Mouse (Mus musculus) MEL (cell line): ENCODE measurements around the gene Fbxo48. TPM values are rescaled to one million over a fixed set of nuclear protein-coding genes. Genes with fewer than 3 reads are reported as not detected.

ENCODE experiments used
- DNase-seq: peaks from one replicate; pipeline ENCODE4 v3.0.0; 2011; ENCODE audit warnings: low read depth, low spot score
- H3K27ac ChIP-seq: 2 replicates; pipeline ENCODE4 v1.5.1; 2012; ENCODE audit warnings: low read depth, mild to moderate bottlenecking, control low read depth, low read length, moderate library complexity; ENCODE audit not compliant: control insufficient read depth
- H3K27me3 ChIP-seq, 2 experiments: fragments of 150-350 bp in 1 of 2; sonication (generic) in 1 of 2; 2 replicates each; pipeline ENCODE4 v1.6.1; 2012; ENCODE audit warnings: low read length in 2 of 2, mild to moderate bottlenecking in 2 of 2, improper control_type of control experiment in 1 of 2, moderate library complexity in 1 of 2; ENCODE audit not compliant: insufficient read depth in 2 of 2, control insufficient read depth in 1 of 2
- H3K36me3 ChIP-seq, 2 experiments: 2 replicates each; pipeline ENCODE4 v1.6.1; 2012 to 2014; ENCODE audit warnings: low read length in 2 of 2, improper control_type of control experiment in 1 of 2, inconsistent platforms in 1 of 2, mild to moderate bottlenecking in 1 of 2; ENCODE audit not compliant: insufficient read depth in 2 of 2, control insufficient read depth in 1 of 2
- H3K4me1 ChIP-seq, 2 experiments: fragments of 150-350 bp in 1 of 2; sonication (generic) in 1 of 2; 2 replicates each; pipeline ENCODE4 v1.6.1; 2012; ENCODE audit warnings: low read length in 2 of 2, improper control_type of control experiment in 1 of 2, mild to moderate bottlenecking in 1 of 2; ENCODE audit not compliant: insufficient read depth in 2 of 2, control insufficient read depth in 1 of 2
- H3K4me3 ChIP-seq, 2 experiments: fragments of 150-350 bp in 1 of 2; sonication (generic) in 1 of 2; 2 replicates each; pipeline ENCODE4 v1.5.1; 2012; ENCODE audit warnings: low read depth in 2 of 2, low read length in 2 of 2, mild to moderate bottlenecking in 2 of 2, moderate library complexity in 2 of 2, control low read depth in 1 of 2, improper control_type of control experiment in 1 of 2; ENCODE audit not compliant: control insufficient read depth in 1 of 2, insufficient read depth in 1 of 2
- H3K79me2 ChIP-seq: 2 replicates; pipeline ENCODE4 v1.6.1; 2012; ENCODE audit warnings: mild to moderate bottlenecking, low read length, moderate library complexity; ENCODE audit not compliant: control insufficient read depth, poor library complexity, insufficient read depth
- H3K9ac ChIP-seq: 2 replicates; pipeline ENCODE4 v1.6.1; 2012; ENCODE audit warnings: low read depth, mild to moderate bottlenecking, control low read depth, low read length, moderate library complexity; ENCODE audit not compliant: control insufficient read depth, poor library complexity, severe bottlenecking
- H3K9me3 ChIP-seq: fragments of 150-350 bp; sonication (generic); replicated peaks from 2 replicates; pipeline ENCODE4 v1.6.1; 2012; ENCODE audit warnings: mild to moderate bottlenecking, low read length, improper control_type of control experiment, moderate library complexity; ENCODE audit not compliant: insufficient read depth
- CHD2 ChIP-seq: IDR thresholded peaks from 2 replicates; pipeline ENCODE4 v1.6.1; 2011; ENCODE audit warnings: low read length, improper control_type of control experiment
- E2F4 ChIP-seq: IDR thresholded peaks from 2 replicates; pipeline ENCODE4 v1.6.1; 2011; ENCODE audit warnings: low read depth, low read length, improper control_type of control experiment, borderline replicate concordance
- ELF1 ChIP-seq: IDR thresholded peaks from 2 replicates; pipeline ENCODE4 v1.6.1; 2014; ENCODE audit warnings: low read depth, mild to moderate bottlenecking, inconsistent platforms, low read length, improper control_type of control experiment, moderate library complexity
- EP300 ChIP-seq, 2 experiments: IDR thresholded peaks; 2 replicates each; pipeline ENCODE4 v1.6.1; 2011; ENCODE audit warnings: improper control_type of control experiment in 2 of 2, low read length in 2 of 2, low read depth in 1 of 2, mild to moderate bottlenecking in 1 of 2
- ETS1 ChIP-seq: IDR thresholded peaks from 2 replicates; pipeline ENCODE4 v1.6.1; 2012; ENCODE audit warnings: low read depth, mild to moderate bottlenecking, inconsistent platforms, low read length, improper control_type of control experiment, moderate library complexity
- GABPA ChIP-seq: IDR thresholded peaks from 2 replicates; pipeline ENCODE4 v1.6.1; 2012; ENCODE audit warnings: low read depth, mild to moderate bottlenecking, inconsistent platforms, low read length, improper control_type of control experiment, moderate library complexity
- GATA1 ChIP-seq: IDR thresholded peaks from 2 replicates; pipeline ENCODE4 v1.6.1; 2011; ENCODE audit warnings: low read depth, low read length, improper control_type of control experiment
- JUND ChIP-seq: IDR thresholded peaks from 2 replicates; pipeline ENCODE4 v1.6.1; 2011; ENCODE audit warnings: low read depth, mild to moderate bottlenecking, improper control_type of control experiment, low read length
- MAX ChIP-seq: IDR thresholded peaks from 2 replicates; pipeline ENCODE4 v1.6.1; 2011; ENCODE audit warnings: low read length, improper control_type of control experiment
- MXI1 ChIP-seq: IDR thresholded peaks from 2 replicates; pipeline ENCODE4 v1.6.1; 2011; ENCODE audit warnings: mild to moderate bottlenecking, low read depth, low read length, improper control_type of control experiment
- MYB ChIP-seq: IDR thresholded peaks from 2 replicates; pipeline ENCODE4 v1.6.1; 2011; ENCODE audit warnings: mild to moderate bottlenecking, low read depth, low read length, improper control_type of control experiment
- MYC ChIP-seq: IDR thresholded peaks from 2 replicates; pipeline ENCODE4 v1.6.1; 2011; ENCODE audit warnings: low read depth, mild to moderate bottlenecking, low read length, improper control_type of control experiment, moderate library complexity
- NRF1 ChIP-seq: IDR thresholded peaks from 2 replicates; pipeline ENCODE4 v1.6.1; 2014; ENCODE audit warnings: low read depth, mild to moderate bottlenecking, inconsistent platforms, low read length, improper control_type of control experiment, moderate library complexity; ENCODE audit not compliant: poor library complexity, insufficient read depth, severe bottlenecking
- POLR2AphosphoS2 ChIP-seq: IDR thresholded peaks from 2 replicates; pipeline ENCODE4 v1.6.1; 2011; ENCODE audit warnings: low read length, improper control_type of control experiment
- RAD21 ChIP-seq: IDR thresholded peaks from 2 replicates; pipeline ENCODE4 v1.6.1; 2011; ENCODE audit warnings: mild to moderate bottlenecking, low read depth, low read length, improper control_type of control experiment
- RCOR1 ChIP-seq: IDR thresholded peaks from 2 replicates; pipeline ENCODE4 v1.6.1; 2012; ENCODE audit warnings: low read depth, mild to moderate bottlenecking, inconsistent platforms, low read length, improper control_type of control experiment
- SIN3A ChIP-seq: IDR thresholded peaks from 2 replicates; pipeline ENCODE4 v1.6.1; 2012; ENCODE audit warnings: low read length, improper control_type of control experiment, inconsistent platforms
- TAL1 ChIP-seq: IDR thresholded peaks from 2 replicates; pipeline ENCODE4 v1.6.1; 2012; ENCODE audit warnings: mild to moderate bottlenecking, inconsistent platforms, low read length, moderate library complexity, mixed read lengths
- TBP ChIP-seq: IDR thresholded peaks from 2 replicates; pipeline ENCODE4 v1.8.0; 2011; ENCODE audit warnings: low read depth, low read length, improper control_type of control experiment
- TCF12 ChIP-seq: IDR thresholded peaks from 2 replicates; pipeline ENCODE4 v1.6.1; 2014; ENCODE audit warnings: low read depth, mild to moderate bottlenecking, inconsistent platforms, low read length, improper control_type of control experiment, moderate library complexity
- UBTF ChIP-seq: IDR thresholded peaks from 2 replicates; pipeline ENCODE4 v1.6.1; 2012; ENCODE audit warnings: low read depth, mild to moderate bottlenecking, inconsistent platforms, low read length, improper control_type of control experiment, moderate library complexity, borderline replicate concordance; ENCODE audit not compliant: insufficient read depth
- USF1 ChIP-seq: IDR thresholded peaks from 2 replicates; pipeline ENCODE4 v1.6.1; 2014; ENCODE audit warnings: low read depth, mild to moderate bottlenecking, inconsistent platforms, low read length, improper control_type of control experiment, moderate library complexity
- USF2 ChIP-seq, 2 experiments: IDR thresholded peaks; 2 replicates each; pipeline ENCODE4 v1.6.1; 2011 to 2012; ENCODE audit warnings: improper control_type of control experiment in 2 of 2, low read length in 2 of 2, borderline replicate concordance in 1 of 2, inconsistent platforms in 1 of 2, low read depth in 1 of 2, mild to moderate bottlenecking in 1 of 2; ENCODE audit not compliant: insufficient read depth in 1 of 2
- polyA plus RNA-seq, 2 experiments: library from polyadenylated mRNA; stranded (reverse) in 1 of 2; unstranded in 1 of 2; fragments of >175 nt in 1 of 2; fragments of >200 nt in 1 of 2; gene quantifications; 2 replicates each; pipeline versions ENCODE4 v1.2.1 to v1.2.4; 2012; ENCODE audit warnings: low replicate concordance in 2 of 2, low read depth in 1 of 2; ENCODE audit not compliant: insufficient read length in 2 of 2, insufficient read depth in 1 of 2, missing spikeins in 1 of 2
- total RNA-seq: library from RNA; depleted of rRNA; stranded (reverse); fragments of 300-350 nt; gene quantifications from 2 replicates; pipeline ENCODE4 v1.2.3, GENCODE M21; 2012

Fbxo48 gene
- total and polyA plus RNA-seq, 3 experiments, result 3.4 to 5.2 TPM; not detected in 1

DNA sequence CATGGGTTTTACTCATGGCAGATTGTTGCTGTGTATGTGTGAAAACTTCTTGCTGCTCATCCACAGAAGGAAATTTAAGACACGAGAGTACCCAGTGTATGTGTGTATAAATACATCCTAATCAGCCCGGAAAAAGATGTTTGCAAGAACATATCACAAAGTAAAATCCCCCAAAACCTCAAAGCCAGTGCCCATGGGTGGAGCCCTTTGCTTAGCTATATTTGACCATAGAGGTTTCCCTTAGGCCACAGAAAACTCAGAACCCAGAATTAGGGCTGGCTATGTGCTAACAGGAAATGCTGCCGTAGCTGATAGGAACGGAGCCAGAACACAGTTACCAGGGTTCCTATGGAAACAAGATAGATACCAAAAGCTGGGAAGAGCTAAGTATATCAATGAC is 25.8 kb downstream of the Fbxo48 start (continued):
- TF ChIP-seq TBP, result peak; percentile 72
- TF ChIP-seq USF1, result no peak

DNA sequence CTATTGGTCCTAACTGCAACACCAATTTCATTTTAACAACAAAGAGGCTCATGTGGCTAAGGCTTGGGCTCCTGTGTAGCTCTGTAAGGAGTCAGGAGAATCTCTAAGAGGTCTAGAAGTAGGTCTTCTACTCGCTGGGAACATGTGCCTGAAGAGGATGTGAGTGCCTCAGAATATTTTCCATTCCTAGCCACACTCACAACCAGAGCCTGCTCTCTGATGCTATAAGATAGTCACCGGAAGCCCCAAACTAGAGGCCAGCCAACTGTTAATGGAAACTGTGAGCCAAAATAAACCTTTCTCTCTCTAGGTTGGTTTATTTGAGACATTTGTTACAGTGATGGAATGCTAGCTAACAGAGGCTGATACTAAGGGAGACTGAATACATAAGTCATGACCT is 26.4 kb downstream of the Fbxo48 start:
- peak; percentile 88 for DNase-seq
- Histone ChIP-seq H3K9ac (peak overlapping the region; percentile 32), H3K27me3 (no peaks in the 10 kb centered on the region), H3K36me3 (peaks cover 37 to 73% of the 10 kb centered on the region in 2 experiments), H3K9me3 (no peaks in the 10 kb centered on the region), H3K4me1 (peaks cover 20 to 36% of the 10 kb centered on the region in 2 experiments), H3K79me2 (no peaks in the 10 kb centered on the region), H3K27ac (peak overlapping the region; percentile 97), H3K4me3 (no peak overlapping the region)
- TF ChIP-seq NRF1, result no peak
- peak; percentile 50; the same call in 1 of the 2 replicates for TF ChIP-seq RCOR1
- TF ChIP-seq SIN3A, result no peak
- TF ChIP-seq EP300 (IDR thresholded peaks at IDR 0.05; ENCODE audit: low read depth in 1 of 2, low read length in 2 of 2), result peak; percentile 51 to 88
- peak; percentile 43; the same call in 1 of the 2 replicates for TF ChIP-seq TAL1
- TF ChIP-seq ETS1, result peak; percentile 78
- no peak for TF ChIP-seq UBTF
- no peak for TF ChIP-seq MYB
- TF ChIP-seq ELF1, result no peak; the same call in 1 of the 2 replicates
- TF ChIP-seq MAX, result peak; percentile 83
- no peak for TF ChIP-seq USF1
- no peak for TF ChIP-seq RAD21
- peak; percentile 46; the same call in 1 of the 2 replicates for TF ChIP-seq MXI1
- no peak for TF ChIP-seq GABPA
- TF ChIP-seq TBP, result no peak
- peak; percentile 55 for TF ChIP-seq GATA1
- TF ChIP-seq POLR2AphosphoS2, result peak; percentile 20; the same call in 1 of the 2 replicates
- TF ChIP-seq USF2 (IDR thresholded peaks at IDR 0.05; ENCODE audit: borderline replicate concordance in 1 of 2, insufficient read depth in 1 of 2, low read depth in 1 of 2, low read length in 2 of 2), result no peak
- no peak for TF ChIP-seq CHD2
- no peak for TF ChIP-seq JUND
- peak; percentile 65 for TF ChIP-seq TCF12
- no peak for TF ChIP-seq E2F4
- TF ChIP-seq MYC, result peak; percentile 73; the same call in 1 of the 2 replicates
